Mouse (Mus musculus) granulocyte monocyte progenitor cell, adult 5-6 weeks (primary cell): ENCODE results near the gene Slc47a1. TPM values are rescaled to one million over a fixed set of nuclear protein-coding genes. Genes with fewer than 3 reads are reported as not detected.
"Not testable (repeated sequence)": the region's sequence is repeated elsewhere in the genome, so short reads cannot be mapped to it uniquely, and the experiment has no call there.

Source experiments
- ATAC-seq: replicated peaks from 2 replicates; pipeline ENCODE4 v1.8.0; 2016; ENCODE audit warnings: mild to moderate bottlenecking, moderate TSS enrichment, inconsistent platforms; ENCODE audit not compliant: poor library complexity, severe bottlenecking
- total RNA-seq, 2 experiments: library from RNA; stranded (forward) in 1 of 2; stranded (reverse) in 1 of 2; fragments of 200-712, 200-1000 nt in 1 of 2; fragments of >200 nt in 1 of 2; fragmentation: Nextera tagmentation in 1 of 2; gene quantifications; 2 replicates each; pipeline ENCODE4 v1.2.3; 2014 to 2017

Gene Slc47a1
- total RNA-seq (2014; fragmentation: Nextera tagmentation) (not detected in 2 replicates), total RNA-seq (2017) (not detected in 2 replicates)

- no peak for ATAC-seq
Observed at GRCm38 (mm10) chr11:61377881-61378613, at the start of gene Slc47a1. Gene Slc47a1 (minus strand): TSS chr11:61378345.

- no peak for ATAC-seq
Observed at GRCm38 (mm10) chr11:61419253-61419652, 41.1 kb upstream of the Slc47a1 start.

GRCm38 (mm10) chr11:61417945-61418551 lies 39.9 kb upstream of the Slc47a1 start:
- peak; percentile 70 for ATAC-seq

- not testable (repeated sequence) for ATAC-seq
Observed at GRCm38 (mm10) chr11:61416540-61416939, 38.4 kb upstream of the Slc47a1 start.

- no peak for ATAC-seq
Observed at GRCm38 (mm10) chr11:61415444-61415843, 37.3 kb upstream of the Slc47a1 start.

GRCm38 (mm10) chr11:61414560-61414959 lies 36.4 kb upstream of the Slc47a1 start:
- ATAC-seq: no peak

- ATAC-seq: no peak
Observed at GRCm38 (mm10) chr11:61413411-61413810, 35.3 kb upstream of the Slc47a1 start.

GRCm38 (mm10) chr11:61411809-61412208 lies 33.7 kb upstream of the Slc47a1 start:
- ATAC-seq: 0 out of 2 replicates have a peak, but pooled peaks have one; percentile 20

GRCm38 (mm10) chr11:61411221-61411620 lies 33.1 kb upstream of the Slc47a1 start:
- ATAC-seq: no peak

- ATAC-seq: no peak
Observed at GRCm38 (mm10) chr11:61410129-61410528, 32.0 kb upstream of the Slc47a1 start.

- ATAC-seq: no peak
Observed at GRCm38 (mm10) chr11:61409051-61409450, 30.9 kb upstream of the Slc47a1 start.

GRCm38 (mm10) chr11:61408184-61409027 lies 30.3 kb upstream of the Slc47a1 start:
- peak; percentile 61 for ATAC-seq

- peak; percentile 62 for ATAC-seq
Observed at GRCm38 (mm10) chr11:61407638-61408183, 29.6 kb upstream of the Slc47a1 start.

- no peak for ATAC-seq
Observed at GRCm38 (mm10) chr11:61401794-61402193, 23.6 kb upstream of the Slc47a1 start.

- no peak for ATAC-seq
Observed at GRCm38 (mm10) chr11:61400681-61401346, 22.7 kb upstream of the Slc47a1 start.

- ATAC-seq: not testable (repeated sequence)
Observed at GRCm38 (mm10) chr11:61397423-61398043, 19.4 kb upstream of the Slc47a1 start.

GRCm38 (mm10) chr11:61388936-61389335 lies 10.8 kb upstream of the Slc47a1 start:
- no peak for ATAC-seq

- ATAC-seq: no peak
Observed at GRCm38 (mm10) chr11:61388012-61388411, 9.9 kb upstream of the Slc47a1 start.

GRCm38 (mm10) chr11:61387233-61387632 lies 9.1 kb upstream of the Slc47a1 start:
- no peak for ATAC-seq

- no peak for ATAC-seq
Observed at GRCm38 (mm10) chr11:61385725-61386124, 7.6 kb upstream of the Slc47a1 start.
